22 mouse cellular contexts compared by ENCODE assay signal in the genomic region with DNA sequence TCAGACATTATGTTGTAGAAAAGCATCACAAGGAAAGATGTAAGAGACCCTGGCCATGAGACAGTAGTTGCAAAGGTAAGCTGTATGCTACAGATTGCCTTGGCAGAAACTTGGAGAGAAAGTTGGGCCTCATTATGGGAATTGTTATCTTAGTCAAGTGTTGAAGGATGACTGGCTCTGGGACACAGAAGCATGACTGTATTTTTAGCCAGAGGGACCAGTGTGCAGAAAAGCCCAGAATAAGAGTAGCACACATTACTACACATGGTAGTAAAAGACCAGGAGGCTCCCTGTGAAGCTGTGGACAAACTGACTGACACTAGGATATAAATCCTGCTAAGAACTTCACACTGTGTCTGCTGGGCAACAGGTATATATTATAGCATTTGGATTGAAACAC.
"Had no signal": no experiment of that assay in that cellular context is flagged by ENCODE, and none has a peak within 500 bp of the region (broad histone marks: within the 10 kb centered on the region; RNA-seq: fewer than 3 reads in every experiment).

No protein-coding gene starts in this region.

- H3K36me3 ChIP-seq: limb, embryonic 10.5 days; limb, embryonic 13.5 days; liver, embryonic 12.5 days; liver, embryonic 15.5 days; lung, embryonic 15.5 days; midbrain, embryonic 10.5 days; midbrain, embryonic 13.5 days; neural tube, embryonic 13.5 days; stomach, embryonic 15.5 days had no signal

- ATAC-seq: liver, embryonic 12.5 days; midbrain, embryonic 13.5 days; midbrain, embryonic 16.5 days had no signal

- H3K9ac ChIP-seq: limb, embryonic 13.5 days; liver, embryonic 12.5 days; liver, embryonic 15.5 days; lung, embryonic 15.5 days; midbrain, embryonic 13.5 days; neural tube, embryonic 13.5 days; stomach, embryonic 15.5 days had no signal

- H3K9me3 ChIP-seq: limb, embryonic 10.5 days; limb, embryonic 13.5 days; liver, embryonic 12.5 days; liver, embryonic 15.5 days; lung, embryonic 15.5 days; megakaryocyte, embryonic 14.5 days; midbrain, embryonic 10.5 days; midbrain, embryonic 13.5 days; neural tube, embryonic 13.5 days; stomach, embryonic 15.5 days had no signal

- H3K27me3 ChIP-seq: limb, embryonic 13.5 days; liver, embryonic 12.5 days; liver, embryonic 15.5 days; lung, embryonic 15.5 days; megakaryocyte, embryonic 14.5 days; midbrain, embryonic 13.5 days; neural tube, embryonic 13.5 days; stomach, embryonic 15.5 days had no signal

- H3K27ac ChIP-seq: limb, embryonic 10.5 days; limb, embryonic 13.5 days; liver, embryonic 12.5 days; liver, embryonic 15.5 days; lung, embryonic 15.5 days; midbrain, embryonic 10.5 days; midbrain, embryonic 13.5 days; neural tube, embryonic 13.5 days; stomach, embryonic 15.5 days had no signal

- H3K4me3 ChIP-seq: limb, embryonic 10.5 days; limb, embryonic 13.5 days; liver, embryonic 12.5 days; liver, embryonic 15.5 days; lung, embryonic 15.5 days; megakaryocyte, embryonic 14.5 days; midbrain, embryonic 10.5 days; midbrain, embryonic 13.5 days; myocyte; neural tube, embryonic 13.5 days; stomach, embryonic 15.5 days had no signal

- H3K4me1 ChIP-seq: limb, embryonic 10.5 days; limb, embryonic 13.5 days; liver, embryonic 12.5 days; liver, embryonic 15.5 days; lung, embryonic 15.5 days; megakaryocyte, embryonic 14.5 days; midbrain, embryonic 10.5 days; stomach, embryonic 15.5 days had no signal

- DNase-seq: kidney, postnatal 14 days; kidney, postnatal 4 days; liver; lung, adult 18-20 months; lung, postnatal 10 days; lung, postnatal 36 days; retina, postnatal 1 day; right cerebral cortex, postnatal 25 days; spleen, adult 18-20 months; thymus, postnatal 25 days had no signal

- H3K4me2 ChIP-seq: limb, embryonic 13.5 days; liver, embryonic 12.5 days; liver, embryonic 15.5 days; lung, embryonic 15.5 days; midbrain, embryonic 13.5 days; neural tube, embryonic 13.5 days; stomach, embryonic 15.5 days had no signal
